Mouse (Mus musculus): ENCODE data around the gene Srcap. TPM values are rescaled to one million over a fixed set of nuclear protein-coding genes. Genes with fewer than 3 reads are reported as not detected.
A peak's percentile ranks its signal among the peaks of the same experiment; 100 is the strongest.

Srcap gene
- polyA plus RNA-seq, 1 experiment from 2014 or later = 38.2 TPM

DNA sequence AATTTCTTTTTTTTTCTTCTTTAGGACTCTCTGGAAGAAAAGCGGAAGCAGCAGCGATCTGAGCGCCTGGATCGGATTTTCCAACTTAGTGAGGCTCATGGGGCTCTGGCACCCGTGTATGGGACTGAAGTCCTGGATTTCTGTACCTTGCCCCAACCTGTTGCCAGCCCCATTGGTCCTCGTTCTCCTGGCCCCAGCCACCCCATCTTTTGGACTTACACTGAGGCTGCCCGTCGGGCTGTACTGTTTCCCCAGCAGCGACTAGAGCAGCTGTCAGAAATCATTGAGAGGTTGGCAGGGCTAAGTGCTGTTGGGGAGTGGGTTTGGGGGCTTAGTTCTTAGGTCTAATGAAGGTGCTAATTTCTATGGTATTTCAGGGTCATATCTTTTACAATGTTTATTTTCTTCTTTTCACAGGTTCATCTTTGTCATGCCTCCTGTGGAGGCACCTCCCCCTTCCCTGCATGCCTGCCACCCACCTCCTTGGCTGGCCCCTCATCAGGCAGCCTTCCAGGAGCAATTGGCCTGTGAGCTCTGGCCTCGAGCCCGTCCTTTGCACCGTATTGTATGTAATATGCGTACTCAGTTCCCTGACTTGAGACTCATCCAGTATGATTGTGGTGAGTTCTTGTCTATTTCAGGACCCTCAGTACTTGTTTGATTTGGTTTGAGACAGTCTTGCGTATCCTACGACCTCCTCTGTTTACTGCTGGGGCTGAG, 37.5 kb downstream of the Srcap start:
- no peak overlapping the region for H3K9ac ChIP-seq
- no peak overlapping the region for H3K4me3 ChIP-seq
- no peaks in the 10 kb centered on the region for H3K27me3 ChIP-seq (replicated peaks)
- peaks cover 90% of the 10 kb centered on the region for H3K36me3 ChIP-seq
- H3K4me1 ChIP-seq = no peaks in the 10 kb centered on the region
- ATAC-seq = no peak
- no peak overlapping the region for H3K4me2 ChIP-seq
- H3K9me3 ChIP-seq (replicated peaks) = no peaks in the 10 kb centered on the region
- 90% methylated on average over 15 of the region's 15 CpGs for WGBS (ENCODE audit: insufficient replicate concordance)
- no peak overlapping the region for H3K27ac ChIP-seq

DNA sequence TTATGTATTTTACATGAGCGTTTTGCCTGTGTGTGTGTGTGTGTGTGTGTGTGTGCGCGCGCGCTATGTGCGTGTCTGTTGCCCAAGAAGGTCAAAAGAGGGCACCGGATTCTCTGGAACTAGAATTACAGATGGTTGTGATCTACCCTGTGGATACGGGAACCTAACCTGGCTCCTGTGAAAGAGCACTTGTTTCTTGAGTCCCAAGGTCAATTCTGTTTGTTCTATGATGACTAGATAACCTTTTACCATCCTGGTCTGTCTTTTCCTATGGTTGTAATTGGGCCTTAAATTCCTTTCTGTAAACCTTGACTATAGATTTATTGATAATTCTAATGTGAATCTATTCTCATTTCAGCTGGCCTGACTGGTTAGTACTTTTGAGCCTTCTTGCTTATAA, 39.8 kb downstream of the Srcap start:
- WGBS (ENCODE audit: insufficient replicate concordance) = 94% methylated on average over 8 of the region's 8 CpGs

DNA sequence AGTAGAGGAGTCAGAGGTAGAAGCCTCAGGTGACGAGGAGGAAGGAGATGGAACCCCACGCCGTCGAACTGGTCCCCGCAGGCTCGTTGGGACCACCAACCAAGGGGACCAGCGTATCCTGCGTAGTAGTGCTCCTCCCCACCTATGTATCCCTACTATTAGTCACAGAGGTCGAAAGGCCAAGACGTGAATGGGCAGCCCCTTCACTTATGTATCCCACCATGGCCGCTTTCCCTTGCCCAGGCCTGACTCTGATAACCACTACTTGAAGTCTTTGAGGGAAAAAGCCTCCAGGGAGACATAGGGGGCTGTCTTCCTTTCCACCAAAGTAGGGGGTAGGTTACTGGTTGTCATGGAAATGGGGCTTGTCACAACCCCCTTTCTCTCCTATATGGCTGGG, 48.8 kb downstream of the Srcap start:
- ATAC-seq = no peak
- peaks cover 90% of the 10 kb centered on the region for H3K36me3 ChIP-seq

More for the DNA sequence above, 39.8 kb downstream of the Srcap start:
- Histone ChIP-seq H3K27me3 (replicated peaks) (no peaks in the 10 kb centered on the region), H3K9me3 (replicated peaks) (no peaks in the 10 kb centered on the region), H3K27ac (no peak overlapping the region), H3K4me3 (no peak overlapping the region), H3K4me1 (no peaks in the 10 kb centered on the region), H3K36me3 (peaks cover 90% of the 10 kb centered on the region), H3K4me2 (no peak overlapping the region), H3K9ac (no peak overlapping the region)
- no peak for ATAC-seq

DNA sequence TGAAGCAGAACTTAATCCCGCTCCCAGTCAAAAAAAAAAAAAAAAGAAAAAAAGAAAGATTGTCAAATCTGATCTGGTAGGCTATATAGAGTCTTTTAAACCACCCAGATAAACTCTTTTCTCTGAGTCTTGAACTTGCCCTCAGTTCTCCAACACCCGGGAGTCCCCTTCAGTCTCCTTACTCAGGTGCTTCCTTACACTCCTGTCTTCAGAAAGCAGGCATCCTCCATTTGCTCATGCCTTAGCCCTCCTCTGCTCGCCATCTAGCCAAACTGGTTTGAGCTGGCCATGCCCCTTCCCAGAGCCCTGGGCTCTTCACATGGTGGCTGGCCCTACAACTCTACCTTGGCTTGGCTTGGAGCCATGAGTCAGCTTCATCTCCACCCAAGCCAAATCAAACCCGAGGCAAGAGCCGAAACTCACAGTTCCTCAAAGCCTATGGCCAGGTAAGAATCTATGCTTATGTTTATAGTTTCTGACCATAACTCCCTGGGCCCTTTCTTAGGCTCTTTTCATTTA, 49.6 kb downstream of the Srcap start, which contains the start of gene Tmem265:
Tmem265 (plus strand) TSS at position 51 of the 519 bp plus-strand sequence.
- ATAC-seq = no peak
- H3K27me3 ChIP-seq (replicated peaks) = no peaks in the 10 kb centered on the region
- WGBS (ENCODE audit: insufficient replicate concordance) = 85% methylated on average over 5 of the region's 5 CpGs

More for the DNA sequence above, 48.8 kb downstream of the Srcap start:
- WGBS (ENCODE audit: insufficient replicate concordance) = 88% methylated on average over 11 of the region's 11 CpGs
- Histone ChIP-seq H3K4me3 (no peak overlapping the region), H3K27me3 (replicated peaks) (no peaks in the 10 kb centered on the region), H3K27ac (no peak overlapping the region), H3K9ac (no peak overlapping the region), H3K4me1 (no peaks in the 10 kb centered on the region), H3K4me2 (no peak overlapping the region), H3K9me3 (replicated peaks) (no peaks in the 10 kb centered on the region)

DNA sequence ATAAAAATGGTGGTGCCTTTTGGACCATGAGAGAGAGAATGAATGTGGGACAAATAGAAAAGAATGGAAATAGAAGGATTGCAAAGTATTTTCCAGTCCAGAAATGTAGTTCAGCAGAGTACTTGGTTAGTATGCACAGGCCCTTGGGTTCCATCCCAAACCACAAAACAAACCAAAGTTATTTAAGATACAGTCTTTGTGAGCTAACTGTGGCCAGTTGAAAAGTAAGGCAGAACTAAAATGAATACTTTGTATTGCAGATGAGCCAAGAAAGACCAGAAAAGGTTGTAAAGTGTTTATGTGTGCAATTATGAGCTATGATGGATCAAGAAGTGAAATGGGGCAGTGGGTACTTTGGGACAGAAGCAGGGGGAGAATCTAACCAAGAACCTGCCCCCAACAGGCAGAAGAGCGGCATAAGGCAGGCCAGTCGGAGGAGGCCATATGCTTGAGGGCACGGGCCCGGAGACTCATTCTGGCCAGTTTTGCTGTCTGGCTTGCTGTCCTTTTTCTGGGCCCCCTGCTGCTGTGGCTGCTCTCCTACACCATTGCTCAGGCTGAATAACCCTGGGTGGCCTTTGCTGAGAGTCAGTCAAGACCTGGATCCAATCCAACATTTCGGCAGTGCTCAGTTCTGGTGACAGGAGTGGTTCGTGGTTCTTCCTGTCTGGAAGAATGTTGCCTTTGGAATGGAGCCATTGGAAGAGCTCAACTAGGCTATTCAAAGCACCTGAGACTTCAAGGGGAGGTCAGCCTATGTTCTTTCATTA, 52.8 kb downstream of the Srcap start:
- H3K9ac ChIP-seq = no peak overlapping the region
- no peak overlapping the region for H3K4me3 ChIP-seq
- H3K27ac ChIP-seq = no peak overlapping the region
- H3K4me2 ChIP-seq = no peak overlapping the region
- H3K36me3 ChIP-seq = peaks cover 77% of the 10 kb centered on the region
- no peaks in the 10 kb centered on the region for H3K9me3 ChIP-seq (replicated peaks)
- H3K4me1 ChIP-seq = no peaks in the 10 kb centered on the region
- ATAC-seq = no peak
- WGBS (ENCODE audit: insufficient replicate concordance) = 87% methylated on average over 6 of the region's 6 CpGs
- H3K27me3 ChIP-seq (replicated peaks) = no peaks in the 10 kb centered on the region

More for the DNA sequence above, 49.6 kb downstream of the Srcap start, which contains the start of gene Tmem265:
- H3K4me1 ChIP-seq = no peaks in the 10 kb centered on the region
- no peak within 1 kb of the TSS for H3K27ac ChIP-seq
- H3K9me3 ChIP-seq (replicated peaks) = no peaks in the 10 kb centered on the region
- H3K4me3 ChIP-seq = no peak within 1 kb of the TSS
- H3K36me3 ChIP-seq = peaks cover 90% of the 10 kb centered on the region
- no peak within 1 kb of the TSS for H3K4me2 ChIP-seq
- H3K9ac ChIP-seq = no peak within 1 kb of the TSS

DNA sequence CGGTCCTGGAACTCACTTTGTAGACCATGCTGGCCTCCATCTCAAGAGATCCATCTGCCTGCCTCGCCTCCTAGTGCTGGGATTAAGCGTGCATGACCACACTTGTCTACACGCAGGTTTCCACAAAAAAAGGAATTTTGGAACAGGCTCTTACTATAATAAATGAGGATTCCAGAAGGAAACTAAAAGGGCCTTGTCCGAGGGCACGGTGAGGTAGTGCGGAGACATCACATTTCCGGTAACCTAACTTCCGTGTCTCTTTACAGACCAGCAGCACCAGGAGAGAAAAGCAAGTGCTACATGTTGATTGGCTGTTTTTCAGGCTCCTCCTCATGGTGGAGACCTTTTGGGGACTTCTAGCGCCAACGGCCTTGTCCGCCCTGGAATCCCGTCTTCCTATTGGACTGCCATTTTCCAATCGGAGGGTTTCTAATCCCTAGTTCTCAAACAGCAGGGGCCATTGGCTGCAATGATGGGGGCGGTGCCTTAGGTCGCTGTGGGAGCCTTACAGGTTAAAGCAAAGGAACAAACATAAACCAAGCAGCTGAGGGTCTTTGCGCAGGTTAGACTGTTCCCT, 61.2 kb downstream of the Srcap start, which contains the start of gene Phkg2:
Phkg2 (plus strand) TSS at position 446 of the 577 bp plus-strand sequence.
- Histone ChIP-seq H3K36me3 (peaks cover 25% of the 10 kb centered on the region), H3K4me1 (peaks cover 26% of the 10 kb centered on the region), H3K27me3 (replicated peaks) (no peaks in the 10 kb centered on the region), H3K27ac (peak within 1 kb of the TSS; percentile 75), H3K9me3 (replicated peaks) (no peaks in the 10 kb centered on the region), H3K9ac (peak within 1 kb of the TSS; percentile 81), H3K4me2 (peak within 1 kb of the TSS; percentile 85), H3K4me3 (peak within 1 kb of the TSS; percentile 75)
- ATAC-seq = peak; percentile 97
- WGBS (ENCODE audit: insufficient replicate concordance) = under 1% methylated on average over 17 of the region's 17 CpGs

DNA sequence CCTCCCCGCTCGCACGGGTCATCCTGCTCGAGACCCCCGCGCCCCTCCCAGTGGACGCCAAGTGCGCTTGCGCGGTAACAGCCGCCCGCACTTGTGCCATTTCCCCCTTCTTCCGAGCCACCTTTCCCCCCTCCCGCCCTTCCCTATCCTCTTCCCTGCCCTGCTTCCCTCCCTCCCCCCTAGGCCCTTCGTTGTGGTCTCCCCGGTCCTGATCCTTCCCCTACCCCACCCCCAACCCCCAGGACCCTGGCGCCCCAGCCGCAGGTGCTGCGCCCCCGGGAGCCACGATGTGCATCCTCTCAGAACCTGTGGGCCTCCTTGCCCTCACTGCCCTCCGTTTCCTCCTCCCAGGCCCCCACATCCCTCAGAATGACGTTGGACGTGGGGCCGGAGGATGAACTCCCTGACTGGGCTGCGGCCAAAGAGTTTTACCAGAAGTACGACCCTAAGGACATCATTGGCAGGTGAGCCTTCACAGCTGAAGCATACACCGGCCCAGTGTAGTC, 61.8 kb downstream of the Srcap start:
- Histone ChIP-seq H3K27me3 (replicated peaks) (no peaks in the 10 kb centered on the region), H3K4me2 (peak overlapping the region; percentile 85), H3K27ac (peak overlapping the region; percentile 64), H3K9me3 (replicated peaks) (no peaks in the 10 kb centered on the region), H3K4me1 (peaks cover 26% of the 10 kb centered on the region), H3K4me3 (peak overlapping the region; percentile 75), H3K9ac (peak overlapping the region; percentile 81), H3K36me3 (peaks cover 31% of the 10 kb centered on the region)
- peak; percentile 48 for ATAC-seq
- WGBS (ENCODE audit: insufficient replicate concordance) = under 1% methylated on average over 14 of the region's 28 CpGs

DNA sequence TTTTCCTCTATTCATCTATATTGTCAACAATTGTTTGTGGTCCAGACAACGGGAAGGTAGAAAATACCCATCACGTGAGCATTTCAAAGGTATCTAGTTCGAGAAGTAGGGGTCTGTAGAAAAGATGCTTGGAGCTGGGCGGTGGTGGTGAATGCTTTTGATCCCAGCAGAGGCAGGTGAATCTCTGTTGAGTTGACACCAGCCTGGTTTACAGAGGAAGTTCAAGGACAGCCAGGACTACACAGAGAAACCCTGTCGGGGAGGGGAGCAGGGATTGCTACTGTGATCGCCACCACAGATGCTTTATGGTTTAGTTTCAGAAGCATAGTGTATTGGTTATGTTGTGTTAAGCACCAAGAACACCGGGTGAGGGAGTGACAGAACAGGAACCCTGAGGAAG, 62.3 kb downstream of the Srcap start:
- H3K27ac ChIP-seq = peak overlapping the region; percentile 19; the same call in 1 of the 2 replicates
- H3K4me3 ChIP-seq = peak overlapping the region; percentile 75
- H3K9ac ChIP-seq = peak overlapping the region; percentile 81
- peak overlapping the region; percentile 85 for H3K4me2 ChIP-seq
- H3K27me3 ChIP-seq (replicated peaks) = no peaks in the 10 kb centered on the region
- WGBS (ENCODE audit: insufficient replicate concordance) = 15% methylated on average over 7 of the region's 7 CpGs
- no peaks in the 10 kb centered on the region for H3K9me3 ChIP-seq (replicated peaks)
- peaks cover 30% of the 10 kb centered on the region for H3K36me3 ChIP-seq
- H3K4me1 ChIP-seq = peaks cover 26% of the 10 kb centered on the region
- ATAC-seq = no peak

DNA sequence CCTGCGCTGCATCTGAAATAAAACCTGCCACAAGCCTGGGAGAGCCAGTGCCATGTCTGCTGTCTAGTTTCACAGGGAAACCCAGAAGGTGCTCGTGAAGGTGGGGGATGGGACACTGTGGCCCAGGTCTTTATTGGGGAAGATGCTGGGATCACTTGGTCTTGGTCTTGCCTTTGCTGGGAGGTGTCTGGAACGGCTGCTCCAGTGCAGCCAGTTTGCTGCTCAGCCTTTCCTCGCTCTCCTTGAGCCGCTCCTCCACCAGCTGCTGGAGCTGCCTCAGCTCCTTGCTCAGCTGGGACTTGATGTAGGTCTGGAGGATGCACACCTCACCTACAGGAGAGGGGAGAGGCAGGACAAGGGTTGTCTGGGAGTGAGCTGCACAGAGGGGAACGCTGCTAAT, 71.5 kb downstream of the Srcap start:
- Histone ChIP-seq H3K36me3 (peaks cover 67% of the 10 kb centered on the region), H3K4me1 (peaks cover 37% of the 10 kb centered on the region), H3K27ac (no peak overlapping the region), H3K4me2 (no peak overlapping the region), H3K9ac (no peak overlapping the region), H3K27me3 (replicated peaks) (no peaks in the 10 kb centered on the region), H3K9me3 (replicated peaks) (no peaks in the 10 kb centered on the region), H3K4me3 (no peak overlapping the region)
- no peak for ATAC-seq
- WGBS (ENCODE audit: insufficient replicate concordance) = 90% methylated on average over 6 of the region's 6 CpGs

DNA sequence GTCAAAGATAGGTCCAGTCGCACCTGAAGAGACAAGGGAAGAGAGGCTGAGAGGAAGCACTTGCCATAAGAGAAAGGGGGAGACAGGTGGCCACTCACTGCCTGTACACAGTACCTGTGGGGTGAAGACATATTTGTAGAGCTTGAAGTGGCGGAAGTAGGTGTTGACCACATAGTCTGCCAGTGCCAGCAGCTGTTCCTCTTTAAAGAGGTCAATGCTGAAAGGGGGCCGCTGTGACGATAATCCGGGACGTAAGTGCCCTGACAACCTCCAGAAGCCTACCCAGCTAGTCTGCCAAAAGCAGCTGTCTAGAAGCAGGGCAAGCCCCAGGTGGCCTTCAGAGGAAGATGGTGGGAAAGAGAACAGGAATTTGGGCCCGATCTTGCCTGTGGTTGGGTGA, 73.2 kb downstream of the Srcap start:
- no peak overlapping the region for H3K4me2 ChIP-seq
- 0 out of 2 replicates have a peak overlapping the region, but pooled peaks have one; percentile 12 for H3K9ac ChIP-seq
- peak overlapping the region; percentile 67 for H3K27ac ChIP-seq
- ATAC-seq = no peak
- H3K9me3 ChIP-seq (replicated peaks) = no peaks in the 10 kb centered on the region
- no peaks in the 10 kb centered on the region for H3K27me3 ChIP-seq (replicated peaks)
- peaks cover 48% of the 10 kb centered on the region for H3K4me1 ChIP-seq
- no peak overlapping the region for H3K4me3 ChIP-seq
- peaks cover 59% of the 10 kb centered on the region for H3K36me3 ChIP-seq
- 88% methylated on average over 7 of the region's 7 CpGs for WGBS (ENCODE audit: insufficient replicate concordance)

DNA sequence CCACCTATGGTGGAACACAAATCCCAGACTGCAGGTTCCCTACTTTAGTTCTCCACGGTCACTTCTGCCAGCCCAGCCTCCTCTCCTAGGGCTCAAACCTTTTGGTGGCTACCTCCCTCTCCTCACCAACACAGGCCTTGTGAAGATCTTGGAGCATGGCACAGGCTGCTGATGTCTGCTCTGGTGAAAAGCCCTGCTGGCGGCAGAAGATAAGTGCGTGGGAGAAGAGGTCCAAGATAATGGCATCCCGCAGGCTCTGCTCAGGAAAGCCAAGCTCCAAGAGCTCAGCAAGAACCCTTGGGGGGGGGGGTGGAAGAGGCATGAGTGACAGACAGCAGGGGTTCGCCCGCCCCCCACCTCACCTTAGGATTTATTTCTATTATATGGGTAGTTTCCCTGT, 74.4 kb downstream of the Srcap start:
- peaks cover 48% of the 10 kb centered on the region for H3K4me1 ChIP-seq
- peak overlapping the region; percentile 67 for H3K27ac ChIP-seq
- 54% methylated on average over 6 of the region's 6 CpGs for WGBS (ENCODE audit: insufficient replicate concordance)
- peaks cover 58% of the 10 kb centered on the region for H3K36me3 ChIP-seq
- H3K9me3 ChIP-seq (replicated peaks) = no peaks in the 10 kb centered on the region
- peak overlapping the region; percentile 49 for H3K9ac ChIP-seq
- H3K27me3 ChIP-seq (replicated peaks) = no peaks in the 10 kb centered on the region
- no peak overlapping the region for H3K4me3 ChIP-seq
- peak; percentile 66 for ATAC-seq
- peak overlapping the region; percentile 41 for H3K4me2 ChIP-seq
